Mouse (Mus musculus) liver, adult 2 months (tissue): ENCODE measurements at regions not wholly inside any gene's neighbourhood (a gene's known extent, or its start where the extent isn't known, plus 50 kb on each side); places are given as distances from the start of the nearest gene placed in this dataset.

ENCODE experiments used
- DNase-seq: peaks from one replicate; pipeline ENCODE4 v3.0.0-alpha.2; 2011; ENCODE audit warnings: low read depth, low spot score; ENCODE audit errors: extremely low read depth
- H3K27ac ChIP-seq: fragments of 200-500 bp; replicated peaks from 2 replicates; pipeline ENCODE4 v1.5.1; 2012; ENCODE audit warnings: low read depth, mild to moderate bottlenecking, control low read depth, inconsistent platforms, low read length; ENCODE audit not compliant: insufficient read depth
- H3K27me3 ChIP-seq: fragments of 200-500 bp; 2 replicates; pipeline ENCODE4 v1.6.1; 2012; ENCODE audit warnings: mild to moderate bottlenecking, moderate library complexity, low read length, inconsistent platforms; ENCODE audit not compliant: control insufficient read depth, insufficient read depth
- H3K36me3 ChIP-seq: fragments of 200-500 bp; 2 replicates; pipeline ENCODE4 v1.6.1; 2012; ENCODE audit warnings: low read length, inconsistent platforms; ENCODE audit not compliant: control insufficient read depth, insufficient read depth
- H3K4me1 ChIP-seq: fragments of 200-500 bp; 2 replicates; pipeline ENCODE4 v1.6.1; 2011; ENCODE audit warnings: low read length; ENCODE audit not compliant: control insufficient read depth, insufficient read depth
- H3K4me3 ChIP-seq: fragments of 200-500 bp; 2 replicates; pipeline ENCODE4 v1.5.1; 2011; ENCODE audit warnings: low read depth, mild to moderate bottlenecking, control low read depth, low read length, moderate library complexity; ENCODE audit not compliant: insufficient read depth
- H3K79me2 ChIP-seq: fragments of 200-500 bp; 2 replicates; pipeline ENCODE4 v1.6.1; 2012; ENCODE audit warnings: inconsistent platforms, mild to moderate bottlenecking, low read length, moderate library complexity; ENCODE audit not compliant: control insufficient read depth, insufficient read depth
- H3K9ac ChIP-seq: fragments of 200-500 bp; 2 replicates; pipeline ENCODE4 v1.6.1; 2012; ENCODE audit warnings: low read depth, mild to moderate bottlenecking, control low read depth, inconsistent platforms, low read length
- CTCF ChIP-seq: fragments of 200-500 bp; IDR thresholded peaks from 2 replicates; pipeline ENCODE4 v1.5.1; 2011; ENCODE audit warnings: low read depth, low read length, control low read depth
- POLR2A ChIP-seq: fragments of 200-500 bp; IDR thresholded peaks from 2 replicates; pipeline ENCODE4 v1.6.1; 2011; ENCODE audit warnings: low read length, control low read depth; ENCODE audit not compliant: insufficient read depth; ENCODE audit errors: extremely low read depth
- WGBS: fragments of 180-500 bp; shearing (Covaris S2); methylation state at CpG from one replicate; pipeline ENCODE4 v1.1.7; 2018; 5-methylcytosine and 5-hydroxymethylcytosine counted together

DNA sequence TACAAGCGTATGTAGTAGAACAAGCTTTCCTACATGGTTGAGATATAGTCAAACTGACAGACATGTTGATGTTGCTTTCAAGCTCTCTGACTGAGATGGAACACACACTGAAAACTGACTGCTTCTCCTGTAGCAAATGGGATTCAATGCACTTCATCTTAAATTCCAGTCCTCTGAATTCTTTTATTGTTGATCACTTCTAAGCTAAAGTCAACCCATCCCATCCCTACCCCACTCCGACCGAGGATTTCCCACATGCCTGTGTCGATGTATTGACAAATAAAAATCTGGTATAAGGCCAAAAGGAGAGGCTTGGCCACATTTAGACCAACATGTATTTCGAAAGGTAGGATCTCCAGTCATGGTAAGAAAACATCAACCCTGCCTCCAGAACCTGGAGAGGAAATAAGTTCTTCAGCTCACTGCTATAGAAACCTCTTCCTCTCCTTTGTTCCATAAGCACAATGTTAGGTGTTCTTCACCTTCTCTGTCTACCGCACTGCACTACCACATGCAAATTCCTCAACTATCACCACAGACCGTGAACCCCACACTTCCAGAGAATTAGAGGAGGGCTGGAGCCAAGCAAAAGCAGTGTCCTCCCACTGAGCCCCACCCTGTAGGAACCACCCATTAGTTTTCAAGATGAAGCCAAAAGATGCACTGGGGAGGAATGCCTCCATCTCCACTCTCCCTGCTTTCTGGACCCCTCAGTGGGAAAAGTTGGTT lies 330.1 kb downstream of the Klf6 start:
- DNase-seq: no peak
- Histone ChIP-seq H3K27ac (no peak overlapping the region), H3K36me3 (no peaks in the 10 kb centered on the region), H3K9ac (no peak overlapping the region), H3K79me2 (no peaks in the 10 kb centered on the region), H3K4me1 (no peaks in the 10 kb centered on the region), H3K4me3 (no peak overlapping the region), H3K27me3 (no peaks in the 10 kb centered on the region)
- TF ChIP-seq POLR2A (no peak), CTCF (no peak)
- WGBS: 83% methylated on average over 7 of the region's 7 CpGs

DNA sequence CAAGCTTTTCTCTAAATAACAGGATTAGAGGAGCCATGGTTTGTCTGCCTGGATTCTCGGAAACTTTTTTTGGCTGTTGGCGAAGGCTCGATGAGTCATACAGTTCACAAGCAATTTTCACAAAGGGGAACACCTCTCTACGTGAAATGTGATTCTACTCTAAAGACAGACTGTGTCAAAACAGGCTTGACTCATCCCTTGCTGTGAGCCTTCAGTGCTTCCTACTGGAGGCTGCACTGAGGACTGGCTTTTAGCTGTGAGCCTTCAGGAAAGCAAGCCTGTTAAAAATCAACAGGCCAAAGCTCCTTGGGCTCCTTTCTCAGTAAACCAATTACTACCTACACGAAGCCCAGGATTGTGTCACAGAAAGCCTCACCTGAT lies 330.6 kb downstream of the Klf6 start:
- H3K36me3 ChIP-seq: no peaks in the 10 kb centered on the region
- 44% methylated on average over 5 of the region's 5 CpGs for WGBS

DNA sequence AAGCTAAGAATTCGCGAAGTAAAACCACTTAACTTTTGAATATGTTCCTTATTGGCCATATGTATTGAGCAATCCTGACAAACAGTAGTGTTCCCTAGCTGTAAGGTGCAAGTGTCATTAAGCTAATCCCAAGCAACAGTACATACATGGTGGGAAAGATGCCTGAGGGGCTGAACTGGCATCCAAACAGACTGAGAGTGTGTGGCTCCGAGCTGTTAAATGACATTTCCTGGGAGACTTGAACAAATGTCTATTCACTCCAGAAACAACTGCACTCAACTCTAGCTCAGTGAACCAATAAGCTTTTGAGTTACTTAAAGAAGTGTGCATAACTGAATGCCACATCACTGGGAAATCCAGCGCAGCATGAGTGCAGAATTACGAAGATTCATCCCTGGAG lies 335.4 kb downstream of the Klf6 start:
- WGBS: 92% methylated on average over 5 of the region's 5 CpGs
- Histone ChIP-seq H3K36me3 (no peaks in the 10 kb centered on the region), H3K79me2 (no peaks in the 10 kb centered on the region), H3K4me3 (no peak overlapping the region), H3K9ac (no peak overlapping the region), H3K27ac (no peak overlapping the region), H3K4me1 (no peaks in the 10 kb centered on the region), H3K27me3 (no peaks in the 10 kb centered on the region)
- TF ChIP-seq CTCF: no peak
- TF ChIP-seq POLR2A: no peak
- DNase-seq: no peak

More for the DNA sequence above, 330.6 kb downstream of the Klf6 start:
- no peak for DNase-seq
- Histone ChIP-seq H3K27me3 (no peaks in the 10 kb centered on the region), H3K79me2 (no peaks in the 10 kb centered on the region), H3K9ac (no peak overlapping the region), H3K27ac (no peak overlapping the region), H3K4me3 (no peak overlapping the region), H3K4me1 (no peaks in the 10 kb centered on the region)
- TF ChIP-seq POLR2A: no peak
- TF ChIP-seq CTCF: no peak

DNA sequence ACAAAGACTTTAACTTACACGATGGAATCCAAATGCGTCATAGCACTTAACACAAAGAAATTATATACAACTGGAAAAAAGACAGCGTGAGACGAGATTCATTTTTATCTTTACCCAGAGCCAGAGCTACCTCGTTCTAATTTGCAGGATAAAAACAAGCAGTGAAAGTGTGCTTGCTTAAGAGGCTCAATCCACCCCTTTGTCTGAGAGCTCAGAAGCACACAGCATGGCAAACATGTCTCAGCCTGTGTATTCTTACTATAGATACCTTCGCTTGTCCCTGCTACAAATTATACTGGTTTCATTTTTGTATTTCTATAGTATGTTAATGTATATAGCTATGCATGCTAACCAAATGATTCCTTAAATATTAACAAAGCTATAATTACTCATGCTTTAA lies 337.8 kb downstream of the Klf6 start:
- WGBS: 87% methylated on average over 6 of the region's 6 CpGs
- Histone ChIP-seq H3K4me1 (no peaks in the 10 kb centered on the region), H3K4me3 (no peak overlapping the region), H3K27me3 (no peaks in the 10 kb centered on the region), H3K9ac (no peak overlapping the region), H3K79me2 (no peaks in the 10 kb centered on the region), H3K27ac (no peak overlapping the region), H3K36me3 (no peaks in the 10 kb centered on the region)
- TF ChIP-seq CTCF (no peak), POLR2A (no peak)
- no peak for DNase-seq

DNA sequence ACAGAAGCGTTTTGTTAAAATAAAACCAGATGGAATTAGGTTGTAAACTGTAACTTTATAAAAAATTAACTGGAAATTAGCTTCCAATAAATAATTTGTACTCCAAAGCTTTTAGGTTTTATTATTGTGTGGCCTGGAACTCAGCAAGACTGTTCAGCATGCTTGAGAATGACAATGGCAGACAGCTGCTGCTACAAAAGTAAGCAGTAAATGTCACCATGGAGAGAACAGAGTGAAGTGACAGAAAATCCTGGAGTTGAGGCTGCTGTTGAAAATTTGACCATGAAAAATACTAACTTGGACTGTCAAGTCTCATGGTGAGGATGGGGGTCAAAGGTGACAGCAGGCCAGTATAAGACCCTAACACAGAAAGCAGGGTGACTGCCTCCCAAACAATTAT lies 340.2 kb downstream of the Klf6 start:
- Histone ChIP-seq H3K27ac (no peak overlapping the region), H3K79me2 (no peaks in the 10 kb centered on the region), H3K4me3 (no peak overlapping the region), H3K36me3 (no peaks in the 10 kb centered on the region), H3K9ac (no peak overlapping the region), H3K4me1 (no peaks in the 10 kb centered on the region), H3K27me3 (no peaks in the 10 kb centered on the region)
- 90% methylated on average over 1 of the region's 1 CpGs for WGBS
- TF ChIP-seq CTCF (no peak), POLR2A (no peak)
- no peak for DNase-seq

DNA sequence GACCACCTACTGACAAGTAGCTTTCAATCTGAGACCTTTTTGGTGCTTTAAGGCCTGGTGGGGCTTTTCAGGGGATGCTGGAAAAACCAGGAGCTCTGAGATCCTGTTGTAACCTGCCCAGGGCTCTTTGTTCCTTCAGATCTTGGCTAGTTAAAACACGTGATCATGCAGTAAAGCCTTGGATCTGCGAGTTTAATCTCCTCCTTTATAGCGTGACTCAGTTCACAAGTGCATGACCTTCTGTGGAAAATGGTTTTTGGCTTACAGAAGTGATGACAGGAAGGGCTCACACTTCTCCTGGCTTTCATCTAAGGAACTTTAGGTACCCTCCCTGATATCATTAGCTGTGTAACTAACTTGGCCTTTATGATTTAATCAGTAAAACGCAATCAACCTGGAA lies 343.1 kb upstream of the Pitrm1 start:
- H3K79me2 ChIP-seq: no peaks in the 10 kb centered on the region
- no peaks in the 10 kb centered on the region for H3K27me3 ChIP-seq
- H3K36me3 ChIP-seq: no peaks in the 10 kb centered on the region
- no peak overlapping the region for H3K27ac ChIP-seq
- no peaks in the 10 kb centered on the region for H3K4me1 ChIP-seq
- no peak for TF ChIP-seq POLR2A
- no peak for TF ChIP-seq CTCF
- DNase-seq: no peak
- no peak overlapping the region for H3K9ac ChIP-seq
- no peak overlapping the region for H3K4me3 ChIP-seq
- WGBS: 83% methylated on average over 4 of the region's 4 CpGs
